Mouse (Mus musculus) G1E (cell line): Measurements from ENCODE around the gene Ankrd60.

Experiments
- CTCF ChIP-seq: IDR thresholded peaks from 2 replicates; pipeline ENCODE4 v1.5.1; 2012; ENCODE audit warnings: low read depth, low read length, inconsistent platforms, mixed read lengths
- GATA1 ChIP-seq: IDR thresholded peaks from 2 replicates; pipeline ENCODE4 v1.6.1; 2012; ENCODE audit warnings: borderline replicate concordance, low read length, inconsistent platforms, mixed read lengths
- POLR2AphosphoS5 ChIP-seq: IDR thresholded peaks from 2 replicates; pipeline ENCODE4 v1.6.1; 2012; ENCODE audit warnings: low read depth, low read length, inconsistent platforms; ENCODE audit not compliant: insufficient replicate concordance
- TAL1 ChIP-seq: conservative IDR thresholded peaks from 2 replicates; pipeline ENCODE4 v1.6.1; 2012; ENCODE audit warnings: low read depth, low read length, inconsistent platforms, mixed read lengths

GRCm38 (mm10) chr2:173545992-173546703, 32.0 kb downstream of the Ankrd60 start:
- no peak for TF ChIP-seq POLR2AphosphoS5
- TF ChIP-seq CTCF, result no peak
- TF ChIP-seq TAL1, result no peak
- TF ChIP-seq GATA1, result no peak
